Mouse (Mus musculus) CH12.LX (cell line): ENCODE results near the gene Alk.

Experiments
- CTCF ChIP-seq, 2 experiments: IDR thresholded peaks in 1 of 2; conservative IDR thresholded peaks in 1 of 2; 2 replicates each; pipeline ENCODE4 v1.5.1; 2011 to 2012; ENCODE audit warnings: low read depth in 2 of 2, low read length in 2 of 2, improper control_type of control experiment in 1 of 2, inconsistent platforms in 1 of 2, mild to moderate bottlenecking in 1 of 2, moderate library complexity in 1 of 2
- EP300 ChIP-seq: IDR thresholded peaks from 2 replicates; pipeline ENCODE4 v1.6.1; 2011; ENCODE audit warnings: low read length, improper control_type of control experiment
- HCFC1 ChIP-seq: IDR thresholded peaks from 2 replicates; pipeline ENCODE4 v1.6.1; 2012; ENCODE audit warnings: low read depth, mild to moderate bottlenecking, inconsistent platforms, low read length, improper control_type of control experiment
- JUND ChIP-seq: conservative IDR thresholded peaks from 2 replicates; pipeline ENCODE4 v1.6.1; 2011; ENCODE audit warnings: low read depth, low read length, improper control_type of control experiment
- MAX ChIP-seq: IDR thresholded peaks from 2 replicates; pipeline ENCODE4 v1.6.1; 2011; ENCODE audit warnings: low read length, improper control_type of control experiment
- MXI1 ChIP-seq: IDR thresholded peaks from 2 replicates; pipeline ENCODE4 v1.6.1; 2011; ENCODE audit warnings: mild to moderate bottlenecking, low read depth, low read length, improper control_type of control experiment
- POLR2A ChIP-seq: IDR thresholded peaks from 2 replicates; pipeline ENCODE4 v1.6.1; 2011; ENCODE audit warnings: low read depth, mild to moderate bottlenecking, improper control_type of control experiment, low read length
- TCF12 ChIP-seq: IDR thresholded peaks from 2 replicates; pipeline ENCODE4 v1.6.1; 2014; ENCODE audit warnings: low read depth, mild to moderate bottlenecking, inconsistent platforms, low read length, improper control_type of control experiment

GRCm38 (mm10) chr17:72187026-72187425, 417.4 kb downstream of the Alk start:
- no peak for TF ChIP-seq HCFC1
- TF ChIP-seq TCF12: no peak
- TF ChIP-seq CTCF (conservative IDR thresholded peaks at IDR 0.05 in 1 of 2, IDR thresholded peaks at IDR 0.05 in 1 of 2; ENCODE audit: low read depth in 2 of 2, low read length in 2 of 2): no peak
- TF ChIP-seq EP300: no peak
- no peak for TF ChIP-seq POLR2A
- TF ChIP-seq MXI1: no peak
- TF ChIP-seq MAX: no peak
- no peak for TF ChIP-seq JUND
